Mouse (Mus musculus): Measurements from ENCODE around the gene C1qtnf9.

- no peak for TF ChIP-seq CTCF (IDR thresholded peaks at IDR 0.05; ENCODE audit: low read depth, low read length)
- no peak for TF ChIP-seq POLR2A (IDR thresholded peaks at IDR 0.05; ENCODE audit: borderline replicate concordance, low read depth, low read length)
These were observed 29.4 kb upstream of the C1qtnf9 start for GRCm38 (mm10) chr14:60738434-60738938.

Data from bone marrow macrophage, adult 2 months (primary cell).